Mouse (Mus musculus): Measurements from ENCODE around the gene Hao1. TPM values are rescaled to one million over a fixed set of nuclear protein-coding genes. Genes with fewer than 3 reads are reported as not detected.

Hao1 gene
- 0.11 TPM in 1 of 2 replicates, not detected in the other for polyA plus RNA-seq (2015; fragmentation: Nextera tagmentation; extraction: Ambion mirVana)

DNA sequence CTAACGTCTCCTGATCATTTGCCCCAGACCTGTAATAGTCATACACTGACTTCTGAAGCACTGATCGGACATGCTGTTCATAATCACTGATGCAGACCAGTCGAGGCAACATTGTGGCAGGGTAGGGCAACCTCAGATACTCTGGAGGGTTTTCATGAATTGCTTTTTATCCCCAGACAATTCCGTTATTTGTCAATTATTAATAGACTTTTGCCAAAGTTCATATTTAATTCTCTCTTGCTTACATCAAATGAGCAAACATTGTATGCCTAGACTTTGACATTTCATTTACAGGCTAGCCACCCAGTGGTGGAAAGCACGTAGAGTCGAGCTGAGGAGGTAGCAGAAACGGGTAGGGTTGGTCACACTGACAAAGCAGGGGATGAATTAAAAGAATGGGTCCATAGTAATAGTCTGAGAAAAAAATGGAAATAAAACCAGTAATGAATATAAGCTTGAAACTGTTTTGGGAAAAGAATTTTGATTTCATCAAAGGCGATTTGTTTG, at the start of gene Hao1:
Gene Hao1, minus strand, starts transcription at position 148 of the 507 bp plus-strand sequence.
- H3K9ac ChIP-seq: no peak within 1 kb of the TSS
- H3K27ac ChIP-seq: no peak within 1 kb of the TSS
- no peak within 1 kb of the TSS for H3K4me2 ChIP-seq (replicated peaks)
- H3K4me3 ChIP-seq: no peak within 1 kb of the TSS
- no peaks in the 10 kb centered on the region for H3K4me1 ChIP-seq
- no peaks in the 10 kb centered on the region for H3K27me3 ChIP-seq
- 87% methylated on average over 8 of the region's 8 CpGs for WGBS
- ATAC-seq (ENCODE audit: low FRiP score, low read depth): no peak
- H3K9me3 ChIP-seq: no peaks in the 10 kb centered on the region
- H3K36me3 ChIP-seq: no peaks in the 10 kb centered on the region

DNA sequence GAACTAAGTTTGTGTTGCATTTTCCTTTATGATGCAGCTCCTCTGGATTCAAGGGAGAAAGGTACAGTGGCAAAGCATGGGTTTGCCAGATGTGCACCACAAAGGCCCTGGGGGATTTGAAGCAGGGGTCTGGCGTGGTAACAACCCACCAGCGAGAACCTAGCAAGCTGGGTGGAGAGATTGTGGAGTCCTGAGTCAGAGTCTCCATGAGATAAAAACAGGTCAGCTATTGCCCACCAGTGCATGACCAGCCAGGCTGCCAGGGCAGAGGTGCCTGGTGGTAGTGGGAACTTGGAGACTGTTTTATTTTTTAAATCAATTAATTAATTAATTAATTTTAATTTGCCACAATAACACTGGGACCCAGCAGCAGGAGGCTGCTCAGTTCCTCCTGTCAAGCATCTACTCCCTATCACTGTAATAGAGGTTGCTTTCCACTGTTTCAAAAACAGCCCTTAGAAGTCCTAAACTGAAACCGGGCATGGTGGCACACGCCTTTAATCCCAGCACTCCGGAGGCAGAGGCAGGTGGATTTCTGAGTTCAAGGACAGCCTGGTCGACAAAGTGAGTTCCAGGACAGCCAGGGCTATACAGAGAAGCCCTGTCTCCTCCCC, 37.0 kb upstream of the Hao1 start:
- no peaks in the 10 kb centered on the region for H3K9me3 ChIP-seq
- no peaks in the 10 kb centered on the region for H3K4me1 ChIP-seq
- WGBS: 89% methylated on average over 6 of the region's 6 CpGs
- H3K4me2 ChIP-seq (replicated peaks): no peak overlapping the region
- H3K27me3 ChIP-seq: no peaks in the 10 kb centered on the region
- no peak overlapping the region for H3K4me3 ChIP-seq
- no peak for ATAC-seq (ENCODE audit: low FRiP score, low read depth)
- peaks cover 10% of the 10 kb centered on the region for H3K36me3 ChIP-seq
- no peak overlapping the region for H3K27ac ChIP-seq
- H3K9ac ChIP-seq: no peak overlapping the region

DNA sequence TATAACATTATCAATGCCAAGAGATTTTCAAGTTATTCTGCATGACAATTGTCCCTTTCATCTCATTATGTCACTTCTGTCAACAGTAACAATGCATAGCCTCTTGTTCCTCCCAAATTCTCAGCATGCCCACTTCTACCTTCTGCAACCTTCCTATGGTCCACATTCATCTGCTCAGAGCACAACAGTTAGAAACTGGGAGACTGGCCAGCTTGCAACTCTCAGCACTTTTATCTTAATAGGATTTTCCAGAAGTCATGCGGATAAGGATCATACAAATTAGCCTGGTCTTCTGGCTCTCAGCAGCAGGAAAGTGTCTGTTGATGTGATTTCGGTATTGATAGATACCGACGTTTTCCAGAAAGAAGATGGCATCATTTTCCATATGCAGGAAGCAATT, 31.1 kb upstream of the Hao1 start:
- H3K4me2 ChIP-seq (replicated peaks): no peak overlapping the region
- no peak overlapping the region for H3K27ac ChIP-seq
- 72% methylated on average over 4 of the region's 4 CpGs for WGBS
- H3K27me3 ChIP-seq: no peaks in the 10 kb centered on the region
- ATAC-seq (ENCODE audit: low FRiP score, low read depth): no peak
- H3K4me3 ChIP-seq: no peak overlapping the region
- no peak overlapping the region for H3K9ac ChIP-seq
- no peaks in the 10 kb centered on the region for H3K9me3 ChIP-seq
- no peaks in the 10 kb centered on the region for H3K36me3 ChIP-seq
- peaks cover 2% of the 10 kb centered on the region; the same call in 1 of the 2 replicates for H3K4me1 ChIP-seq

DNA sequence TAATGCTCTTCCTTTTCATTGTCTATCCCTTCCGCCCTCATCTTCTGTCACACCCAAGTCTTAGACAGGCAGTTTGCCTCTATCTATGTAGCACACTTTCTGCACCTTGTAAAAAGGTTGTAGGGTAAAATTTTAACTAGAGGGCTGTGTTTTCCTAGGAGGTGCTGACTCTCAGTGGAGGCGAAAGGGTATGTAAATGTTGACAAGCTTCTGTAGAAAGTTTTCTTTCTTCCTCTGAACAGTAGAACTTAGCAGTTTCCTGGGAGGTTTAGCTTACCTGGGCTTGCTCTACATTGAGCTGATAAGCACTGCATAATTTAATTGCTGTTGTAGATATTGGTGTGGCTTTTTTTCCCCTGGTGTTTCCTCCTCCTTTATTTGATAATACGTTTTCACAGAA, 5.3 kb upstream of the Hao1 start:
- WGBS: 88% methylated on average over 3 of the region's 3 CpGs
- H3K27ac ChIP-seq: no peak overlapping the region
- H3K36me3 ChIP-seq: no peaks in the 10 kb centered on the region
- no peaks in the 10 kb centered on the region for H3K27me3 ChIP-seq
- H3K4me2 ChIP-seq (replicated peaks): no peak overlapping the region
- H3K4me3 ChIP-seq: no peak overlapping the region
- H3K4me1 ChIP-seq: no peaks in the 10 kb centered on the region
- peaks cover 14% of the 10 kb centered on the region for H3K9me3 ChIP-seq
- no peak overlapping the region for H3K9ac ChIP-seq
- ATAC-seq (ENCODE audit: low FRiP score, low read depth): no peak

DNA sequence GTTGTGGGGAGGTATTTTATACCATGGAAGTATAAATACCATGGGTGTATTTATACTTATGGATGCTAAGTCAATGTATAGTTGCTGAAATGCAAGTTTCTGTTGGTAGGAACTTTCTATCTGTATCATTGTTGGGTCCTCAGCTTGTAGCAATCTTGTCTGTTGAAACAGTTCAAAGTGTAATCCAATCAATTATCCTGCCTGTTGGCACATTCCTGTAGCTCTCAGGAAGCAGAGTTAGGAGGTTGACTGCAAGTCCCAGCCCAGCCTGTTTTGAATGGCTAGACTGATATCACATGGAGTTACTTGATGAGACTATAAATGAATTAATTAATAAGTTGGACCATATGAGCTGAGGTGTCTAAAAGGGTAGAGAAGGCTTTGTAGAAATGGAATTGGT, 1.8 kb downstream of the Hao1 start:
- Histone ChIP-seq H3K9ac (no peak overlapping the region), H3K36me3 (no peaks in the 10 kb centered on the region), H3K4me3 (no peak overlapping the region), H3K27me3 (no peaks in the 10 kb centered on the region), H3K9me3 (no peaks in the 10 kb centered on the region), H3K4me2 (replicated peaks) (no peak overlapping the region), H3K4me1 (no peaks in the 10 kb centered on the region), H3K27ac (no peak overlapping the region)
- no peak for ATAC-seq (ENCODE audit: low FRiP score, low read depth)

DNA sequence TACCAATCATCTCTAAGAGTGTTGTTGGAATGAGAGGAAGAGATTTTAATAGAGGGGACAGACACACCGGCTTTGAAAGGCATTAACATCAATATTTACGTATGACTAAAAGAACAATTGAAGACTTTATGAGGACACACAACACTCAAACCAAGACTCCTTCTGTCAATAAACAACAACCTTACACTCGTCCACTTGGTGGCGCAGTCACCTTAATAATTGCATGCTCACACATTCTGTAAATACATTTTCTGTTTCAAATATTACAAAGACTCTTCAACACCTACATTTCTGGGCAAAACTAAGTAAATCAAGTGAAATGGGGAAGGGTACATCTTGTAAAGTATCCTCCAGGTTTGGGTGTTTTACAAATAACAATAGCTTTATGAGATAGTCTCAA, 4.4 kb downstream of the Hao1 start:
- H3K4me3 ChIP-seq: no peak overlapping the region
- H3K36me3 ChIP-seq: no peaks in the 10 kb centered on the region
- no peaks in the 10 kb centered on the region for H3K27me3 ChIP-seq
- 0 out of 2 replicates have a peak, but pooled peaks cover under 1% of the 10 kb centered on the region for H3K4me1 ChIP-seq
- H3K9ac ChIP-seq: no peak overlapping the region
- ATAC-seq (ENCODE audit: low FRiP score, low read depth): no peak
- H3K9me3 ChIP-seq: no peaks in the 10 kb centered on the region
- whole genome bisulfite sequencing: 24% methylated on average over 4 of the region's 4 CpGs
- H3K27ac ChIP-seq: no peak overlapping the region
- H3K4me2 ChIP-seq (replicated peaks): no peak overlapping the region

DNA sequence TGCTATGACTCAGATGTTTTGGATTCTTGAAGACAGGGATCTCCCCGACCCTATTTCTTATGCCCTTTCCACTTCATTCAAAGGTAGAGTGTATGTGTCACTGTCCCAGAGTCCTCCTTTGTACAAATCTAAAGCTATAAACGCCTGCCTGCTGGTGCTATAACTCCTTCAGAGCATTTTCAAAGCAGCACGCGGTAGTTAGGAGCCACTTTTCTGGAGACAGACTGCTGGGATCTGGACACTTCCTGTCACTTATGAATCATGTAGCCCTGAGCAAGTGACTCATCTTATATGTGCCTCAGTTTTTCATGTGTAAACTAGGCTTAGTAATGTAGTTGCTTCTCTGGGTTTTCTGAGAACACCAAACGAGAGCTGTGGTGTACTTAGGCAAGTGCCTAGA, 9.1 kb downstream of the Hao1 start:
- no peak for ATAC-seq (ENCODE audit: low FRiP score, low read depth)
- H3K9ac ChIP-seq: no peak overlapping the region

DNA sequence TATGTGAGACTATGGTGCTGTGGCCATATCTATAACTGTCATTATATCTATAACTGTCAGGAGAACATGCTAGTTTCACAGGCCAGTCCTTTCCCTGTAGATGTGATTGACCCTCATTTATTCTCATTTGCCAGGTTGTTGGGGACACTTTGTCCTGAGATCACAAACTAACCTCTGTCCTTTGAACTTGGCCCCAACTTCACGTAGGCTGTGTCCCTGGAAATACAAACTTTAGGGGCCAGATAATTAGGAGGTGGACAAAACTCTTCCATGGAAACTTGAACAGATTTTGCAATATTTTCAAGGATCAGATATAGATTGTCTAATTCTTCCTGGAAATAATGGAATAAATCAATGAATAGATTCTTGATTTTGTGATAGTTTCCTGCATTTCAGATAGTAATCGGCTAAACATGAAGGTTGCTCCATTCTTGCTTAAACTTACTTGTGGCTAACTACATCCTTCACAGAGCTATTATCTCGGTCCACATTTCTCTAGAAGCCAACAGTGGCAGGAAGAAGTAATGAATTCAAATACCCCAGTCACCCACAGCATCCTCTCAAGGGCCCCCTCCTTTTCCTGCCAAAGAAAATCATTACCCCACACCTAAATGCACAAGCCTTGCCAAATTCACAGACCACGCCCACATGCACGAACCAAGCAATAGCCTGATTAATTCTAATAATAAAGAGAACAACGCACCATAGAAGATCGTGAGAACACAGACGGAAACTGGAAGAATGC, 9.7 kb downstream of the Hao1 start:
- Histone ChIP-seq H3K9me3 (no peaks in the 10 kb centered on the region), H3K4me2 (replicated peaks) (no peak overlapping the region), H3K36me3 (no peaks in the 10 kb centered on the region), H3K27ac (no peak overlapping the region), H3K4me3 (no peak overlapping the region), H3K27me3 (no peaks in the 10 kb centered on the region), H3K9ac (no peak overlapping the region), H3K4me1 (0 out of 2 replicates have a peak, but pooled peaks cover 3% of the 10 kb centered on the region)
- ATAC-seq (ENCODE audit: low FRiP score, low read depth): no peak
- WGBS: 70% methylated on average over 8 of the region's 8 CpGs

More for the DNA sequence above, 9.1 kb downstream of the Hao1 start:
- Histone ChIP-seq H3K27me3 (no peaks in the 10 kb centered on the region), H3K9me3 (no peaks in the 10 kb centered on the region), H3K4me2 (replicated peaks) (no peak overlapping the region), H3K4me1 (0 out of 2 replicates have a peak, but pooled peaks cover 3% of the 10 kb centered on the region), H3K36me3 (no peaks in the 10 kb centered on the region), H3K27ac (no peak overlapping the region), H3K4me3 (no peak overlapping the region)
- 56% methylated on average over 5 of the region's 5 CpGs for WGBS

DNA sequence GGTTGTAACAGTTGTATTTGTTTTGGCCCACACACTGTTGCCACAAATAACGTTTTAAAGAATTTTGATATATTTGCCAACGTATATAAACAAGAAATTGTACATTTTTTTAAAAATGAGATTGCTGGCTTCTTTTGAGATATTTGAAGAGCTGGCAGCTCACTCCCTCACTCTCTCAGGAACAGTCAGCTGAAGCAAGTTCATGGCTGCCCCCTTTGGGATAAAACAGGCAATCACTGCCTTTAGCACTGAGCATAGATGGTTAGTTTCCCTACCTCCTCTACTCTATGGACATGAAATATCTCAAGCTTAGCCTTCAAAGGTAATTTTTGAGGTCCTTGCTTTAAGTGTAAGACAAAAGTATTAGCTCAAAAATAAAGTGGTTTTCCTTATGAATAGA, 10.7 kb downstream of the Hao1 start:
- H3K36me3 ChIP-seq: no peaks in the 10 kb centered on the region
- no peaks in the 10 kb centered on the region for H3K9me3 ChIP-seq
- H3K4me1 ChIP-seq: 0 out of 2 replicates have a peak, but pooled peaks cover 3% of the 10 kb centered on the region
- no peak overlapping the region for H3K27ac ChIP-seq
- 48% methylated on average over 2 of the region's 2 CpGs for WGBS
- H3K27me3 ChIP-seq: no peaks in the 10 kb centered on the region
- H3K9ac ChIP-seq: no peak overlapping the region
- H3K4me2 ChIP-seq (replicated peaks): no peak overlapping the region
- ATAC-seq (ENCODE audit: low FRiP score, low read depth): no peak
- no peak overlapping the region for H3K4me3 ChIP-seq

DNA sequence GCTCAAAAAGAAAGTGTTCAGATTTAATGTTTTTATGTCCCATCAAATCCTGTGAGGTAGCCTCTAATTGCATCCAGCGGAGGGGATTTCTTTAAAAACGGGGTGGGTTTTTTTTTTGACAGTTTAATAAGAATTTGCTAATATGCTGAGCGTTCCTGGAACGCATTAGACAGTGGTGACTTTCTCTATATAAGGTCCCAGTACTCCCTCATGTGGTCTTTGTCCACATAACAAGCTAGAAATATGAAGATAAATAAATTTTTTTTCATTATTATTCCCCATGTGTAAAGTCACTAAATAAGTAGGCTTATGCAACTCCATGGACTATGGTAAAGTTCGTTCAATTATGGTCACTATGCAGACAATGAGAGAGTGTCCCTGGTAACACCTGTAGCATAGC, 13.1 kb downstream of the Hao1 start:
- 40% methylated on average over 5 of the region's 5 CpGs for whole genome bisulfite sequencing
- ATAC-seq (ENCODE audit: low FRiP score, low read depth): no peak
- H3K27me3 ChIP-seq: no peaks in the 10 kb centered on the region
- H3K4me2 ChIP-seq (replicated peaks): peak overlapping the region; percentile 28; the same call in 1 of the 2 replicates
- no peak overlapping the region for H3K9ac ChIP-seq
- no peak overlapping the region for H3K27ac ChIP-seq
- no peak overlapping the region for H3K4me3 ChIP-seq
- H3K36me3 ChIP-seq: no peaks in the 10 kb centered on the region
- no peaks in the 10 kb centered on the region for H3K9me3 ChIP-seq
- H3K4me1 ChIP-seq: 0 out of 2 replicates have a peak, but pooled peaks cover 3% of the 10 kb centered on the region

DNA sequence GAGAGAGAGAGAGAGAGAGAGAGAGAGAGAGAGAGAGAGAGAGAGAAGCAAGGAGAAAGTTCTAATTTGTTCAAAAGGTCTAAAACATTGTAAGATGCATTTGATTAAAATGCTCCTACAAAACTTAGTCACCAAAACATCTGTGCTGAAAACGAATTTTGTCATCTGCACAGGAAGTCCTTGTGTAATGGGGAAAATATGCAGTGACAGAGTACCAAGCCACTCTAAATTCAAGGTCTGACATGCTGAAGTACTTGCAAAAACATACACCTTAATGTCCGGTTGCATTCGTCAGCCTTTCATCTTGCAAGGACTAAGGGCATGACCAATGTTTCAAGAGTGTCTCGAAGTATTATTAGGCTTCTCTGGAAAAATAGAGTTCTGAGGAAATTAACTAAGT, 15.7 kb downstream of the Hao1 start:
- no peak overlapping the region for H3K27ac ChIP-seq
- no peaks in the 10 kb centered on the region for H3K9me3 ChIP-seq
- 52% methylated on average over 4 of the region's 4 CpGs for WGBS
- no peak overlapping the region for H3K4me2 ChIP-seq (replicated peaks)
- H3K4me3 ChIP-seq: no peak overlapping the region
- H3K27me3 ChIP-seq: no peaks in the 10 kb centered on the region
- no peaks in the 10 kb centered on the region for H3K36me3 ChIP-seq
- H3K4me1 ChIP-seq: no peaks in the 10 kb centered on the region
- no peak for ATAC-seq (ENCODE audit: low FRiP score, low read depth)
- H3K9ac ChIP-seq: no peak overlapping the region

DNA sequence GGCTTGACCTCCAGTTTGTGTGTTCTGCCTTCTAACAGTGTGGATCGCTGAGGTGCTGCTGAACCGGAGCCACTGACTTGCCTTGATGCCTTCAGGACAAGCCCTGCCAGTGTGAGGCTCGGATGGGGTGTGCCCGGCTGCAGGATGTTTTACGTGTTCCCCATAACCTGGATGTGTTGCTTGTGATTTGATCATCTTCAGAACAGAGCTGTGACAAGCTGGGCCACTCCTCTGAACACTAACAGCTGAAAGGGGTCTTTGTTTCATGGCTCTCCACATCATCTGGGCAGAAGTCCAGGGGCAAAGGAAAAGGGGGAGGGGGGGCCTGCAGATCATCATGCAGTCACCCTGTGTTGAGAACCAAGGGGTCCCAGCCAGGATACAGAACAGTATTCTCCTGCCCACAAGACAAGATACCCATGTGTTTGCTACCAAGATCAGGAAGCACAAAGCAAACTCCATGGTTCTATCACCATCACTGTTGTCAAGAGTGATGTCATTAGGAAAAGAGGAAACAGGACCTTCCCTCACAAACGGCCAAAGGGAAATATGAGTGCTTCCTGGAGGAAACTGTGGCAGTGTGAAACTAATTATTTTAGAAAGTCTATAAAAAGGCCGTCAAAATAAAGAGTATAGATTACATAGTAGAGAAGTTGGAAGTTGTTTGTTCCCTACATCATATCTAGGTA, 25.9 kb downstream of the Hao1 start:
- 0 out of 2 replicates have a peak overlapping the region, but pooled peaks have one; percentile 8 for H3K4me3 ChIP-seq
- H3K27ac ChIP-seq: peak overlapping the region; percentile 61; the same call in 1 of the 2 replicates
- no peaks in the 10 kb centered on the region for H3K36me3 ChIP-seq
- ATAC-seq (ENCODE audit: low FRiP score, low read depth): peak; percentile 71
- no peak overlapping the region for H3K9ac ChIP-seq
- H3K4me2 ChIP-seq (replicated peaks): peak overlapping the region; percentile 46
- WGBS: 46% methylated on average over 7 of the region's 7 CpGs
- peaks cover 15% of the 10 kb centered on the region for H3K4me1 ChIP-seq
- no peaks in the 10 kb centered on the region for H3K27me3 ChIP-seq
- H3K9me3 ChIP-seq: no peaks in the 10 kb centered on the region
